ENCODE assay signal across 20 mouse cellular contexts in the genomic region with DNA sequence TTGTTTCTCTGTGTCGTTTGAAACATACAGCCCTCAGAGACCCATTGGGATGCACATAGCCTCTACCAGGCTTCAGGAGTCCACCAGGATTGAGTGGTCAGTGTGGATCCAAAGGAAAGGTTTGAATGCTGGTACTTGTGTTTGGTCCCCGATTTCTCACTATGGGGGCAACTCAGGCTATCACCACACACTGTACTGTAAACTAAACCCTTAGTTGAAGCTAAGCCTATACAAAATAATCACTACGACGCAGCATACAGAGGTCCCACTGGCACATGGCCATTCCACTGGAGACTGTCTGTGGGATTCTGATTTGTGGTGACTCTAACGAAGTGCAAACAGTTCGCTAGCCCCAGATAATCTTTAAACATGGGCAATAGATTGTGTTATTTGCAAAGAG.
"Had no signal": no experiment of that assay in that cellular context is flagged by ENCODE, and none has a peak within 500 bp of the region (broad histone marks: within the 10 kb centered on the region; RNA-seq: fewer than 3 reads in every experiment).

No protein-coding gene starts in this region.

- H3K27ac ChIP-seq: gastrocnemius, adult 2 months; heart, adult 2 months; hindbrain, embryonic 10.5 days; hindbrain, embryonic 12.5 days; hindbrain, embryonic 14.5 days; left cerebral cortex, adult 2 months; limb, embryonic 12.5 days; liver, embryonic 13.5 days; liver, embryonic 15.5 days had no signal

- H3K9me3 ChIP-seq: heart, embryonic 12.5 days; hindbrain, embryonic 10.5 days; hindbrain, embryonic 12.5 days; limb, embryonic 10.5 days; limb, embryonic 12.5 days; liver, embryonic 13.5 days; liver, embryonic 15.5 days had no signal

- H3K4me3 ChIP-seq: gastrocnemius, adult 2 months; heart, adult 2 months; heart, embryonic 12.5 days; hindbrain, embryonic 10.5 days; hindbrain, embryonic 12.5 days; left cerebral cortex, adult 2 months; limb, embryonic 10.5 days; limb, embryonic 12.5 days; liver, embryonic 13.5 days; liver, embryonic 15.5 days had no signal

- H3K27me3 ChIP-seq: heart, embryonic 12.5 days; hindbrain, embryonic 12.5 days; limb, embryonic 12.5 days; liver, embryonic 13.5 days; liver, embryonic 15.5 days had no signal

- DNase-seq: gastrocnemius, adult 2 months; gastrocnemius, postnatal 10 days; gastrocnemius, postnatal 25 days; heart, adult 2 months; heart, postnatal 10 days; heart, postnatal 4 days; kidney, adult 18-20 months; kidney, adult 8-10 months; kidney, postnatal 10 days; kidney, postnatal 4 days; liver; liver, embryonic 13.5 days had no signal

- H3K36me3 ChIP-seq: heart, embryonic 12.5 days; hindbrain, embryonic 10.5 days; hindbrain, embryonic 12.5 days; limb, embryonic 10.5 days; limb, embryonic 12.5 days; liver, embryonic 13.5 days; liver, embryonic 15.5 days had no signal

- H3K4me1 ChIP-seq: heart, embryonic 12.5 days; liver, embryonic 13.5 days; liver, embryonic 15.5 days had no signal
